ENCODE assay signal across 8 mouse cellular contexts in the genomic region with DNA sequence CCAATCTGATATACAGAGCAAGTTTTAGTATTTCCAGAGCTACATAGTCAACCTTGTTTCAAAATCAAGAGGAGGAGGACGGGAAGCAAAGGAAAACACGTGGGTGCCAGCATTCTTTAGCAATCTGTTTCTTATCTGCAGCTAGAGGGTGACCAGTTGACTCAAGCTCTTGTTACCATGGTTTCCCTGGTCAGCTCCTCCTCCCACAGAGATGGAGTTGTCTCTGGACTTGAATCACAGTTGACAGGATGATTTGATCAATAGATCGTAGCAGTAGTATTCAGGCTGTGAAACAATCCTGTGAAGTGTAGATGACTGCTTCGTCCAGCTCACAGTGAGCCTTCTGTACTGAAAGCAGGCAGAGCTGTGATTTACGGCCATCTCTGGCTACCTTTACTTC. TPM values are rescaled to one million over a fixed set of nuclear protein-coding genes. Genes with fewer than 3 reads are reported as not detected.
DNase-seq lines count a peak whose midpoint lies in the region; ATAC-seq lines count a peak whose summit lies in the region.

No protein-coding gene starts in this region.

- H3K4me1 ChIP-seq in embryonic facial prominence, embryonic 10.5 days, result peaks cover 41% of the 10 kb centered on the region
- peaks cover 17% of the 10 kb centered on the region for H3K4me1 ChIP-seq in limb, embryonic 12.5 days (replicated peaks)

- DNase-seq in urinary bladder, postnatal 14 days (ENCODE audit: low spot score), result peak; percentile 47
- DNase-seq in urinary bladder, postnatal 10 days (ENCODE audit: low spot score), result no peak
- DNase-seq in embryonic facial prominence, embryonic 10.5 days (ENCODE audit: low spot score), result peak; percentile 68
- DNase-seq in yolk sac, embryonic 10.5 days (ENCODE audit: low spot score), result peak; percentile 85
- DNase-seq in right cerebral cortex, adult 18-20 months, result no peak
- DNase-seq in gastrocnemius, postnatal 25 days, result no peak

- no peaks in the 10 kb centered on the region for H3K36me3 ChIP-seq in embryonic facial prominence, embryonic 10.5 days (replicated peaks)
- no peaks in the 10 kb centered on the region for H3K36me3 ChIP-seq in limb, embryonic 12.5 days

- H3K27ac ChIP-seq in embryonic facial prominence, embryonic 10.5 days (replicated peaks), result peak overlapping the region; percentile 75
- H3K27ac ChIP-seq in limb, embryonic 12.5 days, result peak overlapping the region; percentile 68; the same call in 1 of the 2 replicates

- no peak for ATAC-seq in limb, embryonic 12.5 days (ENCODE audit: insufficient number of reproducible peaks, insufficient read depth, low FRiP score, low TSS enrichment, low read depth)
- no peak for ATAC-seq in megakaryocyte, adult 5-6 weeks (ENCODE audit: poor library complexity, severe bottlenecking)

- no peak overlapping the region for H3K4me3 ChIP-seq in embryonic facial prominence, embryonic 10.5 days
- no peak overlapping the region for H3K4me3 ChIP-seq in limb, embryonic 12.5 days (replicated peaks)

- H3K27me3 ChIP-seq in embryonic facial prominence, embryonic 10.5 days (replicated peaks; ENCODE audit: low read depth, poor library complexity, severe bottlenecking), result no peaks in the 10 kb centered on the region
- H3K27me3 ChIP-seq in limb, embryonic 12.5 days, result no peaks in the 10 kb centered on the region

- H3K9me3 ChIP-seq in embryonic facial prominence, embryonic 10.5 days, result no peaks in the 10 kb centered on the region
- no peaks in the 10 kb centered on the region; the same call in 1 of the 2 replicates for H3K9me3 ChIP-seq in limb, embryonic 12.5 days

- no peak overlapping the region for H3K4me2 ChIP-seq in limb, embryonic 12.5 days

- H3K9ac ChIP-seq in limb, embryonic 12.5 days (replicated peaks), result 0 out of 2 replicates have a peak overlapping the region, but pooled peaks have one; percentile 1

- WGBS in embryonic facial prominence, embryonic 10.5 days, result 32% methylated on average over 5 of the region's 5 CpGs
- WGBS in limb, embryonic 12.5 days, result 12% methylated on average over 5 of the region's 5 CpGs

RNA-seq across cellular contexts. Expression of gene Tnfsfm13, which starts 20.0 kb away (rescaled TPM):
- 0.88 and 1.3 TPM in 2 replicates for polyA plus RNA-seq in embryonic facial prominence, embryonic 10.5 days (2016; fragmentation: Nextera tagmentation; extraction: Ambion mirVana)
- polyA plus RNA-seq in limb, embryonic 12.5 days (2016; fragmentation: Nextera tagmentation; extraction: Ambion mirVana), result 1.7 TPM in 2 replicates
- 1 to 10 TPM in 1 of 2 experiments, under 1 TPM in 1; 0.87 to 2.1 TPM for total RNA-seq in gastrocnemius, postnatal 25 days (2021)
- 11.6 and 13.6 TPM in 2 replicates for total RNA-seq in megakaryocyte, adult 5-6 weeks (2015)
- 8.5 and 12.2 TPM in 2 replicates for total RNA-seq in megakaryocyte, adult 5-6 weeks (2017)

RNA-seq across cellular contexts. Expression of gene Tnfsf12, which starts 20.3 kb away (rescaled TPM):
- 1.2 and 2.2 TPM in 2 replicates for polyA plus RNA-seq in embryonic facial prominence, embryonic 10.5 days (2016; fragmentation: Nextera tagmentation; extraction: Ambion mirVana)
- 2.2 and 3.7 TPM in 2 replicates for polyA plus RNA-seq in limb, embryonic 12.5 days (2016; fragmentation: Nextera tagmentation; extraction: Ambion mirVana)
- total RNA-seq in gastrocnemius, postnatal 25 days (2021), result 10 to 100 TPM in 1 of 2 experiments, 1 to 10 TPM in 1; 8.3 to 11.6 TPM
- 25.5 and 25.9 TPM in 2 replicates for total RNA-seq in megakaryocyte, adult 5-6 weeks (2015)
- total RNA-seq in megakaryocyte, adult 5-6 weeks (2017), result 3.2 and 4.9 TPM in 2 replicates

RNA-seq across cellular contexts. Expression of gene Tnfsf13, which starts 30.3 kb away (rescaled TPM):
- polyA plus RNA-seq in embryonic facial prominence, embryonic 10.5 days (2016; fragmentation: Nextera tagmentation; extraction: Ambion mirVana), result 0.15 TPM in 1 of 2 replicates, not detected in the other
- 0.58 and 1.0 TPM in 2 replicates for polyA plus RNA-seq in limb, embryonic 12.5 days (2016; fragmentation: Nextera tagmentation; extraction: Ambion mirVana)
- 1 to 10 TPM in 1 of 2 experiments, under 1 TPM in 1; 0.67 to 1.5 TPM for total RNA-seq in gastrocnemius, postnatal 25 days (2021)
- total RNA-seq in megakaryocyte, adult 5-6 weeks (2015), result 37.7 and 47.2 TPM in 2 replicates
- total RNA-seq in megakaryocyte, adult 5-6 weeks (2017), result 74.3 and 78.9 TPM in 2 replicates

RNA-seq across cellular contexts. Expression of gene Senp3, which starts 34.0 kb away (rescaled TPM):
- 136 and 141 TPM in 2 replicates for polyA plus RNA-seq in embryonic facial prominence, embryonic 10.5 days (2016; fragmentation: Nextera tagmentation; extraction: Ambion mirVana)
- 132 and 140 TPM in 2 replicates for polyA plus RNA-seq in limb, embryonic 12.5 days (2016; fragmentation: Nextera tagmentation; extraction: Ambion mirVana)
- 10 to 100 TPM; 19.1 to 23.5 TPM for total RNA-seq in gastrocnemius, postnatal 25 days (2021)
- total RNA-seq in megakaryocyte, adult 5-6 weeks (2015), result 94.3 and 104 TPM in 2 replicates
- 68.9 and 80.8 TPM in 2 replicates for total RNA-seq in megakaryocyte, adult 5-6 weeks (2017)

RNA-seq across cellular contexts. Expression of gene Polr2a, which starts 42.5 kb away (rescaled TPM):
- polyA plus RNA-seq in embryonic facial prominence, embryonic 10.5 days (2016; fragmentation: Nextera tagmentation; extraction: Ambion mirVana), result 31.3 and 34.9 TPM in 2 replicates
- 27.2 and 38.1 TPM in 2 replicates for polyA plus RNA-seq in limb, embryonic 12.5 days (2016; fragmentation: Nextera tagmentation; extraction: Ambion mirVana)
- total RNA-seq in gastrocnemius, postnatal 25 days (2021), result 10 to 100 TPM; 24.7 to 27.5 TPM
- 116 and 118 TPM in 2 replicates for total RNA-seq in megakaryocyte, adult 5-6 weeks (2015)
- total RNA-seq in megakaryocyte, adult 5-6 weeks (2017), result 38.6 and 42.9 TPM in 2 replicates

Comparison
In these comparisons a context has a peak if more than half of its experiments do, and no peak if none do; other contexts are left out.
1. DNase-seq: peak in urinary bladder, postnatal 14 days (single experiment), embryonic facial prominence, embryonic 10.5 days (single experiment) and yolk sac, embryonic 10.5 days (single experiment); none in urinary bladder, postnatal 10 days (single experiment), right cerebral cortex, adult 18-20 months (single experiment) and gastrocnemius, postnatal 25 days (single experiment).
2. RNA of gene Tnfsf13, which starts 30.3 kb away (total RNA-seq): 37.7 to 78.9 TPM in megakaryocyte, adult 5-6 weeks; 0.67 to 1.5 TPM in gastrocnemius, postnatal 25 days; every median in the first group is over 10 times any median in the second.